Mouse (Mus musculus) erythroblast, embryonic 14.5 days (primary cell): ENCODE measurements around the gene Myo1d.

Experiments used
- GATA1 ChIP-seq: IDR thresholded peaks from 2 replicates; pipeline ENCODE4 v1.6.1; 2012; ENCODE audit warnings: low read length, inconsistent platforms, mixed read lengths
- TAL1 ChIP-seq: IDR thresholded peaks from 3 replicates; pipeline ENCODE4 v1.6.1; 2012; ENCODE audit warnings: low read length, inconsistent platforms, mixed read lengths

GRCm38 (mm10) chr11:80481409-80482050 lies 298.3 kb downstream of the Myo1d start:
- TF ChIP-seq TAL1: no peak
- no peak for TF ChIP-seq GATA1
